Mouse (Mus musculus): Measurements from ENCODE around the gene Taar4.

Taar4 gene

GRCm38 (mm10) chr10:24006442-24006841 lies 46.1 kb downstream of the Taar4 start:
- no peak for DNase-seq (ENCODE audit: extremely low spot score, low read depth, low spot score)

- DNase-seq (ENCODE audit: extremely low spot score, low read depth, low spot score), result no peak
These were observed 46.7 kb downstream of the Taar4 start for GRCm38 (mm10) chr10:24007034-24007433.

DNA sequence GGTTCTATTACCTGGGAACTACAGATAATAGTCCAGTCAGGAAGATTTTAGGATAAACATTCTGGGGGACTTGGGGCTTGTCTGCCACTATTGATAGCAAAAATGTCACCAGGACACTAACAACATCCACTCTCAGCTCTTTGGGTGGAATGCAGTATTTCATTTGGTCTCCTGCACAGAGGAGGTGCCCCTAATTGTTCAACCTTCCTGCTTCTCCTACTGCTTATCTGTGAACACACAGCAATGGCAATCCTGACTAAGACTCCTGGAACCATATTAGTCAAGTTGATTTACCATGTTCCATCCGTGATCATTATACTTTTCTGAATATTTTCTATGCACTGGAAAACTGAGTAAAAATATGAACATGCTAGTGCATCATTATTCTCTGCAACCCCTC lies 47.8 kb downstream of the Taar4 start:
- no peak for DNase-seq (ENCODE audit: extremely low spot score, low read depth, low spot score)
